Mouse (Mus musculus) lung, adult 2 months (tissue): ENCODE measurements around the gene Hectd1.

Source experiments
- CTCF ChIP-seq: fragments of 200-500 bp; IDR thresholded peaks from 2 replicates; pipeline ENCODE4 v1.5.1; 2011; ENCODE audit warnings: mild to moderate bottlenecking, low read length, control low read depth; ENCODE audit not compliant: insufficient read depth
- POLR2A ChIP-seq: fragments of 200-500 bp; IDR thresholded peaks from 2 replicates; pipeline ENCODE4 v1.6.1; 2011; ENCODE audit warnings: low read depth, mild to moderate bottlenecking, control low read depth, low read length, borderline replicate concordance; ENCODE audit errors: extremely low read depth

DNA sequence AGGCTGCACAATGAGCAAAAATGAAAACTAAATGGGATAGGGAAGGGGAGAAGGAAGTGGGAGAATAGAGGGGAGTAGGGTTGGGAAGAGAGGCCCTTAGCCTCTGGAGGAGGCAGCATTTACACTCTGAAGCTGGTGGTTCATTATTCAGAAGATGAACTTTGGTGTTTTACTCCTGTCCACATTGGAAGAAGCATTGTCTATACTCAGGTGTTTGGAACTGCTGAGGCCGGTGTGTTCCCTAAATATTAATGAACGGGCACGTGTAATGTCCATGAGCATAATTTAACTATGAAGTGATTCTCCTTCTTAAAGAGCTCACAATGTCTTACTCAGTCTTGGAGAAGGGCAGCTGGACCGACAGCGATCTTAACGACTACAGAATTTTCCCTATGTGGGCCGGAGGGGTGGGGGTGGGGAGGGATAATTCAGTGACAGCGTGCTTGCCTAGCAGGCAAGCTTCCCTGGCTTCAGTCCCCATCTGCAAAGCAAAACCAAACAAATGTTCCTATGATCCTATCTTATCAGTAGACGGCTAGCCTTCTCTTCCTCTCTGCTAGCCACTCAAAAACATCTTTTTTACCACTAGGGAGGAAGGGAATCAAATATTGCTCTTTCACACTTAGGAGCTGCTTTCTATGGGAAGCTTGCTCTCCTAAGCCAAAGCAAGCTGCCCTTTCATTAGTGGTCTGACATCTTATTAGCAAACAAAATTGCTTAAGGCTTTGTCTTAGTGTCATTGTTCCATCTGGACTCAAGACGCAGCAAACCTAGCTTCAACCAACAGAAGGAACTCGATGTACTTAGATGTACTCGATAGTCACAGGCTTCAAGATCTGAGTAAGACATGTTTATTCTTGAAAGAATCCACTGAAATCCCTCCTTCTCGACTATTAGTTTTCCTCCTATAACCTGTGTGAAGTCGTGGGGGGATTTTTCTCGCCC, 14.5 kb upstream of the Hectd1 start:
- TF ChIP-seq POLR2A = no peak
- TF ChIP-seq CTCF = no peak
